Mouse (Mus musculus) neural tube, embryonic 14.5 days (tissue): ENCODE results near the gene Hist1h2ak. TPM values are rescaled to one million over a fixed set of nuclear protein-coding genes. Genes with fewer than 3 reads are reported as not detected.

Experiments used
- microRNA-seq: library from miRNA; unstranded; fragments of <30 nt; microRNA quantifications from one replicate; pipeline ENCODE4, GENCODE M21; 2016
- polyA plus RNA-seq: library from polyadenylated mRNA; unstranded; fragments of >200 nt; fragmentation: Nextera tagmentation; extraction: Ambion mirVana; gene quantifications from 2 replicates; pipeline ENCODE4 v1.2.1, GENCODE M21; 2014

Hist1h2ak gene
- polyA plus RNA-seq, 1 experiment from 2014 or later = 1.4 TPM

Small RNA genes within 50 kb of the gene (microRNA-seq; reads per million reads assigned to microRNA genes)
- gene Gm44346 (not detected), gene Gm44357 (not detected), gene Gm44367 (not detected), gene Gm44454 (not detected)

Other genes with a start within 250 kb of the Hist1h2ak start
- gene Zkscan8, start 222.7 kb downstream of the Hist1h2ak start, polyA plus RNA-seq = 7.0 and 9.5 TPM in 2 replicates
- gene Olfr1366, start 211.0 kb downstream of the Hist1h2ak start, polyA plus RNA-seq = 0.11 and 0.17 TPM in 2 replicates
- 0.13 TPM in 1 of 2 replicates, not detected in the other for gene Olfr1535, start 193.9 kb downstream of the Hist1h2ak start, polyA plus RNA-seq
- not detected in 2 replicates for gene Olfr1364, start 172.1 kb downstream of the Hist1h2ak start, polyA plus RNA-seq
- gene Olfr1362, start 139.8 kb downstream of the Hist1h2ak start, polyA plus RNA-seq = not detected in 2 replicates
- not detected in 2 replicates for gene Olfr11, start 111.3 kb downstream of the Hist1h2ak start, polyA plus RNA-seq
- not detected in 2 replicates for gene Olfr1361, start 90.4 kb downstream of the Hist1h2ak start, polyA plus RNA-seq
- not detected in 2 replicates for gene Olfr1360, start 76.4 kb downstream of the Hist1h2ak start, polyA plus RNA-seq
- not detected in 2 replicates for gene Olfr1359, start 55.7 kb downstream of the Hist1h2ak start, polyA plus RNA-seq
- 1.5 TPM in 1 of 2 replicates, not detected in the other for gene Hist1h2bl, start 37.7 kb downstream of the Hist1h2ak start, polyA plus RNA-seq
- gene Hist1h2ai, start 37.4 kb downstream of the Hist1h2ak start, polyA plus RNA-seq = 7.0 and 9.4 TPM in 2 replicates
- gene Hist1h3h, start 36.2 kb downstream of the Hist1h2ak start, polyA plus RNA-seq = 0.79 and 2.4 TPM in 2 replicates
- gene Hist1h2bm, start 31.8 kb downstream of the Hist1h2ak start, polyA plus RNA-seq = 0.82 TPM in 1 of 2 replicates, not detected in the other
- gene Hist1h4j, start 18.8 kb downstream of the Hist1h2ak start, polyA plus RNA-seq = 0.37 and 0.75 TPM in 2 replicates
- gene Hist1h4k, start 3.3 kb downstream of the Hist1h2ak start, polyA plus RNA-seq = 1.2 TPM in 1 of 2 replicates, not detected in the other
- gene Hist1h2bn, start 296 bp upstream of the Hist1h2ak start, polyA plus RNA-seq = 1.0 TPM in 1 of 2 replicates, not detected in the other
- gene Hist1h1b, start 26.8 kb upstream of the Hist1h2ak start, polyA plus RNA-seq = 0.68 and 1.3 TPM in 2 replicates
- gene Hist1h3i, start 29.5 kb upstream of the Hist1h2ak start, polyA plus RNA-seq = 21.5 and 30.1 TPM in 2 replicates
- gene Hist1h2an, start 33.4 kb upstream of the Hist1h2ak start, polyA plus RNA-seq = not detected in 2 replicates
- gene Hist1h2bp, start 33.6 kb upstream of the Hist1h2ak start, polyA plus RNA-seq = 0.54 TPM in 1 of 2 replicates, not detected in the other
- 2.4 and 4.5 TPM in 2 replicates for gene Hist1h2bq, start 56.4 kb upstream of the Hist1h2ak start, polyA plus RNA-seq
- not detected in 2 replicates for gene Hist1h2ao, start 56.6 kb upstream of the Hist1h2ak start, polyA plus RNA-seq
- 1.5 TPM in 1 of 2 replicates, not detected in the other for gene Hist1h4m, start 57.9 kb upstream of the Hist1h2ak start, polyA plus RNA-seq
- 4.7 and 7.3 TPM in 2 replicates for gene Hist1h4n, start 78.4 kb upstream of the Hist1h2ak start, polyA plus RNA-seq
- 268 and 373 TPM in 2 replicates for gene Hist1h2ap, start 79.7 kb upstream of the Hist1h2ak start, polyA plus RNA-seq
- gene Hist1h2br, start 79.9 kb upstream of the Hist1h2ak start, polyA plus RNA-seq = 2.4 and 4.8 TPM in 2 replicates
- gene Zfp184, start 191.3 kb upstream of the Hist1h2ak start, polyA plus RNA-seq = 16.4 and 17.1 TPM in 2 replicates
- not detected in 2 replicates for gene Pom121l2, start 227.4 kb upstream of the Hist1h2ak start, polyA plus RNA-seq